Mouse (Mus musculus) heart, postnatal 25 days (tissue): ENCODE measurements around the gene Olfr1201. TPM values are rescaled to one million over a fixed set of nuclear protein-coding genes. Genes with fewer than 3 reads are reported as not detected.

ENCODE experiments used
- DNase-seq: peaks from one replicate; pipeline ENCODE4 v3.0.0; 2022; ENCODE audit warnings: low spot score
- intact Hi-C: fragments of 180-260 bp; cut with DNase I; formaldehyde crosslinking; loops from one replicate; pipeline ENCODE4 v1.15.1; 2025
- total RNA-seq, 2 experiments: library from RNA; stranded (reverse); gene quantifications; 2 replicates each; pipeline ENCODE4 v1.2.3; 2021

Olfr1201 gene
- not detected for total RNA-seq

DNA sequence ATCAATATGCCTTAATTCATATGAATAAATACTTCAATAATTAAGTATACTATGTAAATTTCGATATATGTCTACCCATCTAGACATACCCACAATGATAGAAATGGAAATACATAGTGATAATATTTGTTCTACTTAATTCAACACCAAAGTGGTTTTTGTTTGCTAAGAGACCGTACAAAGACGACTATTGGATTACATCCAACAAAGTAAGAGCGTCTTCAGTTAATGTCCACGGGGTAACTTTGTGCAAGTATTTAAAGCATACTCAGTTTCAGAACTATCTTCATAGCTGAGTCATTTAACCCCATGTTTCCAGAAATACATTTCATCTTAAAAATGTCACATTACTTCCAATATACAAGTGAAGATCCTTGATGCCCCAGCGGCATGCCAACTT, at the start of gene Olfr1201:
Gene Olfr1201, plus strand, starts transcription at position 301 of the 400 bp plus-strand sequence.
- DNase-seq: no peak
- intact Hi-C loops: no loop called here

GRCm38 (mm10) chr2:88743379-88743778, 49.5 kb upstream of the Olfr1201 start:
- intact Hi-C loops: no loop called here
- DNase-seq: no peak

DNA sequence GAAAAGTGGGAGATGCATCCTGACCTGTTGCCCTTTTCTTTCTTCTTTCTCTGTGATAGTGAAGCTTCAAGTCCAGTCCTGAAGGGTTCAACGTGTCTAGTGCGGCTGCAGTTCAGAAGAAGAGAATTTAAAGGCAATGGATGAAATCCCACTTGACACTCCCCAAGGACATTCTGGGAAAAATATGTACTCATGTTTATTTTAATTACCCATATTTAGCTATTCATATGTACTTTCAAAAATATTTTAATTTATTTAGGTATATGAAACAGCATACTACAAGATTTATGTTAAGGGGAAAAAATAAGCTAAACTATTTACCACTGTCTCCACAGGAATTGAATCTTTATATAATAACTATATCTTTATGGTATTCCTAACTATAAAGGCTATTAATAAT, 41.6 kb upstream of the Olfr1201 start, which contains the start of gene Olfr1198:
Gene Olfr1198, minus strand, starts transcription at position 101 of the 400 bp plus-strand sequence.
- DNase-seq: no peak
- intact Hi-C loops: no loop called here

- intact Hi-C loops: no loop called here
- no peak for DNase-seq
Observed at GRCm38 (mm10) chr2:88760369-88760768, 32.5 kb upstream of the Olfr1201 start, which contains the start of gene Olfr1199. TSS of gene Olfr1199 (minus strand) at chr2:88760469.

GRCm38 (mm10) chr2:88770388-88770787, 22.4 kb upstream of the Olfr1201 start, which contains the start of gene Olfr1200:
TSS of gene Olfr1200 (minus strand) at chr2:88770488.
- intact Hi-C loops: no loop called here
- DNase-seq: no peak

GRCm38 (mm10) chr2:88814196-88814595, 21.4 kb downstream of the Olfr1201 start, which contains the start of gene Olfr1202:
TSS of gene Olfr1202 (plus strand) at chr2:88814496.
- DNase-seq: no peak
- intact Hi-C loops: no loop called here

DNA sequence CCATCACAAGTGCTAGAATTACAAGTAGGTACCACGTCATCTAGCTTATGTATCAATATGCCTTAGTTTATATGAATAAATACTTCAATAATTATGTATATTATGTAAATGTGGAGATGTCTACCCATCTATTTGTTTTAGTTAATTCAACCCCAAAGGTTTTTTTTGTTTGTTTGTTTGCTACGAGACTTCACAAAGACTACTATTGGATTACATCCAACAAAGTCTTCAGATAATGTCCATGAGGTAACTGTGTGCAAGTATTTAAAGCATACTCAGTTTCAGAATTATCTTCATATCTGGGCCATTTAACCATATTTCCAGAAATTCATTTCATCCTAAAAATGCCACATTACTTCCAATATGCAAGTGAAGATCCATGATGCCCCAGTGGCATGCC, 36.6 kb downstream of the Olfr1201 start, which contains the start of gene Olfr1205:
Gene Olfr1205, plus strand, starts transcription at position 301 of the 400 bp plus-strand sequence.
- intact Hi-C loops: no loop called here
- DNase-seq: no peak

GRCm38 (mm10) chr2:88838477-88838876, 45.6 kb downstream of the Olfr1201 start:
- no peak for DNase-seq
- intact Hi-C loops: no loop called here

Other genes starting within 250 kb of the Olfr1201 start
- not detected for gene Olfr1188, start 236.1 kb upstream of the Olfr1201 start, total RNA-seq
- not detected for gene Olfr1189, start 206.6 kb upstream of the Olfr1201 start, total RNA-seq
- not detected for gene Olfr1191-ps1, start 152.5 kb upstream of the Olfr1201 start, total RNA-seq
- not detected for gene Olfr1192-ps1, start 144.5 kb upstream of the Olfr1201 start, total RNA-seq
- not detected for gene Olfr1193, start 117.4 kb upstream of the Olfr1201 start, total RNA-seq
- not detected for gene Olfr1195, start 103.8 kb upstream of the Olfr1201 start, total RNA-seq
- not detected for gene Olfr1196, start 88.4 kb upstream of the Olfr1201 start, total RNA-seq
- gene Olfr1197, start 60.7 kb upstream of the Olfr1201 start, total RNA-seq: not detected
- not detected for gene Olfr1198, start 41.7 kb upstream of the Olfr1201 start, total RNA-seq
- not detected for gene Olfr1199, start 32.6 kb upstream of the Olfr1201 start, total RNA-seq
- gene Olfr1200, start 22.5 kb upstream of the Olfr1201 start, total RNA-seq: not detected
- not detected for gene Olfr1202, start 21.5 kb downstream of the Olfr1201 start, total RNA-seq
- not detected for gene Olfr1205, start 36.7 kb downstream of the Olfr1201 start, total RNA-seq
- not detected for gene Olfr1204, start 56.3 kb downstream of the Olfr1201 start, total RNA-seq
- gene Olfr1206, start 70.2 kb downstream of the Olfr1201 start, total RNA-seq: not detected
- gene Olfr1208, start 109.3 kb downstream of the Olfr1201 start, total RNA-seq: not detected
- not detected for gene Olfr1209, start 122.1 kb downstream of the Olfr1201 start, total RNA-seq
- gene Olfr1211, start 145.1 kb downstream of the Olfr1201 start, total RNA-seq: not detected
- gene Olfr1212, start 160.9 kb downstream of the Olfr1201 start, total RNA-seq: not detected
- not detected for gene Gm13762, start 187.2 kb downstream of the Olfr1201 start, total RNA-seq
- not detected for gene Olfr1214, start 199.6 kb downstream of the Olfr1201 start, total RNA-seq
- gene Olfr1215, start 213.9 kb downstream of the Olfr1201 start, total RNA-seq: not detected
- gene Olfr1216, start 225.3 kb downstream of the Olfr1201 start, total RNA-seq: not detected
- not detected for gene Olfr1217, start 239.0 kb downstream of the Olfr1201 start, total RNA-seq